9 mouse cellular contexts compared by ENCODE assay signal in the genomic region with DNA sequence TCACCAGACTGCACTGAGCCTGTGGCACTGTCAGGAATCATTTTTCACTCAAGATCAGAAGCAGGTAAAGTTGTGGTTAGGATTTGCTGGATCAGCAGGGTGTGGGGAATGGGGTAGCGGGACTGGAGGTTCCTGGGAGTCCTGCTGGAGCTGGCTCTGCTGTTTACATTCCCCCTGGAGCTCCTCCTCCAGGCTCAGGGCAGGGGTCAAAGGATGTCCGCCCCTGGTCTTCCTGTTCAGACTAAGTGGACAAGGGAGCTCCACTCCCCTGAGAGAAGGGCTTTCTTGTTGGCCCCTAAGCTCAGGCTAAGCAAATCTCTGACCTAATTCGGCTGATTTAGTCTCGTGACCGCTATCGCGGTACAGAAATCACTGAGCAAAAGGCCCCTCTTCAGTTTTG. TPM values are rescaled to one million over a fixed set of nuclear protein-coding genes. Genes with fewer than 3 reads are reported as not detected.
DNase-seq lines count a peak whose midpoint lies in the region; ATAC-seq lines count a peak whose summit lies in the region.
"Had no signal": no experiment of that assay in that cellular context is flagged by ENCODE, and none has a peak within 500 bp of the region (broad histone marks: within the 10 kb centered on the region; RNA-seq: fewer than 3 reads in every experiment).

No protein-coding gene starts in this region.

- no peak overlapping the region for H3K4me3 ChIP-seq in hindbrain, embryonic 10.5 days
- H3K4me3 ChIP-seq in hindbrain, embryonic 16.5 days (ENCODE audit: low read length) = no peak overlapping the region
- no peak overlapping the region for H3K4me3 ChIP-seq in heart, embryonic 14.5 days (ENCODE audit: control insufficient read depth in 1 of 2, insufficient read depth in 1 of 2, low read depth in 1 of 2, low read length in 2 of 2)
- peak overlapping the region; percentile 20; the same call in 1 of the 2 replicates for H3K4me3 ChIP-seq in limb, embryonic 10.5 days
- H3K4me3 ChIP-seq: neural tube, embryonic 12.5 days had no signal

- WGBS in hindbrain, embryonic 10.5 days = 27% methylated on average over 7 of the region's 7 CpGs
- WGBS in hindbrain, embryonic 16.5 days = 53% methylated on average over 7 of the region's 7 CpGs
- WGBS in heart, embryonic 14.5 days = 40% methylated on average over 7 of the region's 7 CpGs
- 33% methylated on average over 7 of the region's 7 CpGs for WGBS in limb, embryonic 10.5 days

- H3K36me3 ChIP-seq in hindbrain, embryonic 10.5 days = peaks cover 4% of the 10 kb centered on the region
- H3K36me3 ChIP-seq in hindbrain, embryonic 16.5 days (ENCODE audit: control insufficient read depth, insufficient read depth, low read length) = no peaks in the 10 kb centered on the region
- no peaks in the 10 kb centered on the region for H3K36me3 ChIP-seq in heart, embryonic 14.5 days (ENCODE audit: control insufficient read depth, insufficient read depth, low read length)
- no peaks in the 10 kb centered on the region for H3K36me3 ChIP-seq in limb, embryonic 10.5 days
- H3K36me3 ChIP-seq: neural tube, embryonic 12.5 days had no signal

- no peaks in the 10 kb centered on the region for H3K27me3 ChIP-seq in hindbrain, embryonic 10.5 days (ENCODE audit: insufficient read depth, poor library complexity, severe bottlenecking)
- H3K27me3 ChIP-seq in hindbrain, embryonic 16.5 days (replicated peaks; ENCODE audit: control insufficient read depth, insufficient read depth, low read length) = no peaks in the 10 kb centered on the region
- peaks cover 11% of the 10 kb centered on the region for H3K27me3 ChIP-seq in heart, embryonic 14.5 days (ENCODE audit: control insufficient read depth, insufficient read depth, low read length)
- no peaks in the 10 kb centered on the region for H3K27me3 ChIP-seq in limb, embryonic 10.5 days (ENCODE audit: low read depth, poor library complexity, severe bottlenecking)
- H3K27me3 ChIP-seq: neural tube, embryonic 12.5 days had no signal

- peak overlapping the region; percentile 73 for H3K27ac ChIP-seq in hindbrain, embryonic 10.5 days
- H3K27ac ChIP-seq in hindbrain, embryonic 16.5 days (ENCODE audit: low read depth, low read length) = no peak overlapping the region; the same call in 1 of the 2 replicates
- H3K27ac ChIP-seq in heart, embryonic 14.5 days (replicated peaks in 1 of 2; ENCODE audit: control insufficient read depth in 1 of 2, insufficient read depth in 1 of 2, low read depth in 2 of 2, low read length in 2 of 2) = peak overlapping the region; percentile 53; a peak in 3 of 4 replicates
- peak overlapping the region; percentile 53; the same call in 1 of the 2 replicates for H3K27ac ChIP-seq in limb, embryonic 10.5 days
- H3K27ac ChIP-seq: neural tube, embryonic 12.5 days had no signal

- no peak overlapping the region for H3K4me2 ChIP-seq in hindbrain, embryonic 16.5 days (ENCODE audit: low read length)
- H3K4me2 ChIP-seq in heart, embryonic 14.5 days (ENCODE audit: low read length) = peak overlapping the region; percentile 56
- H3K4me2 ChIP-seq: neural tube, embryonic 12.5 days had no signal

- H3K9ac ChIP-seq in hindbrain, embryonic 16.5 days (ENCODE audit: low read depth, low read length) = no peak overlapping the region
- no peak overlapping the region for H3K9ac ChIP-seq in heart, embryonic 14.5 days (ENCODE audit: low read length)
- H3K9ac ChIP-seq: neural tube, embryonic 12.5 days had no signal

- no peaks in the 10 kb centered on the region for H3K9me3 ChIP-seq in hindbrain, embryonic 10.5 days
- H3K9me3 ChIP-seq in hindbrain, embryonic 16.5 days (ENCODE audit: control insufficient read depth, low read length) = no peaks in the 10 kb centered on the region
- no peaks in the 10 kb centered on the region for H3K9me3 ChIP-seq in heart, embryonic 14.5 days (ENCODE audit: control insufficient read depth, low read length)
- H3K9me3 ChIP-seq in limb, embryonic 10.5 days (replicated peaks) = no peaks in the 10 kb centered on the region
- H3K9me3 ChIP-seq: neural tube, embryonic 12.5 days had no signal

- DNase-seq in hindbrain, embryonic 10.5 days (ENCODE audit: low spot score) = peak; percentile 59
- DNase-seq in limb, embryonic 10.5 days (ENCODE audit: low spot score) = no peak
- peak; percentile 81 for DNase-seq in retina, postnatal 1 day
- DNase-seq in cerebellum, adult 9-11 months = no peak
- DNase-seq in spleen, postnatal 10 days (ENCODE audit: low spot score in 2 of 2) = no peak

- H3K4me1 ChIP-seq in hindbrain, embryonic 10.5 days (replicated peaks) = peaks cover 95% of the 10 kb centered on the region
- peaks cover 27% of the 10 kb centered on the region for H3K4me1 ChIP-seq in hindbrain, embryonic 16.5 days (ENCODE audit: control insufficient read depth, insufficient read depth, low read depth, low read length)
- H3K4me1 ChIP-seq in heart, embryonic 14.5 days (ENCODE audit: control insufficient read depth in 2 of 2, insufficient read depth in 2 of 2, low read length in 2 of 2) = peaks cover 23 to 33% of the 10 kb centered on the region in 2 experiments
- peaks cover 80% of the 10 kb centered on the region for H3K4me1 ChIP-seq in limb, embryonic 10.5 days

- ATAC-seq in hindbrain, embryonic 16.5 days = no peak
- ATAC-seq in heart, embryonic 14.5 days (ENCODE audit: insufficient number of reproducible peaks, insufficient read depth, low FRiP score, low read depth) = no peak
- no peak for ATAC-seq in erythroid progenitor cell, adult 5-6 weeks (replicated peaks; ENCODE audit: low FRiP score, poor library complexity, severe bottlenecking)

RNA-seq across cellular contexts. Expression of a gene that starts 13.7 kb away (rescaled TPM):
- polyA plus RNA-seq in hindbrain, embryonic 10.5 days (2016; fragmentation: Nextera tagmentation; extraction: Ambion mirVana) = 16.0 and 16.9 TPM in 2 replicates
- 8.0 and 8.7 TPM in 2 replicates for polyA plus RNA-seq in hindbrain, embryonic 16.5 days (2015; fragmentation: Nextera tagmentation; extraction: Ambion mirVana)
- 3.4 and 5.0 TPM in 2 replicates for polyA plus RNA-seq in heart, embryonic 14.5 days (2014; fragmentation: Nextera tagmentation; extraction: Ambion mirVana)
- 5.4 and 7.3 TPM in 2 replicates for polyA plus RNA-seq in limb, embryonic 10.5 days (2016; fragmentation: Nextera tagmentation; extraction: Ambion mirVana)
- total RNA-seq in erythroid progenitor cell, adult 5-6 weeks (2015; ENCODE audit: low replicate concordance) = 0.72 and 2.5 TPM in 2 replicates
- 0.64 and 1.1 TPM in 2 replicates for total RNA-seq in erythroid progenitor cell, adult 5-6 weeks (2017; ENCODE audit: low replicate concordance)

Comparison
In these comparisons a context has a peak if more than half of its experiments do, and no peak if none do; other contexts are left out.
1. DNase-seq: peak in hindbrain, embryonic 10.5 days (single experiment) and retina, postnatal 1 day (single experiment); none in limb, embryonic 10.5 days (single experiment), cerebellum, adult 9-11 months (single experiment) and spleen, postnatal 10 days (0 of 2).